Mouse (Mus musculus): ENCODE data around the gene Skiv2l. TPM values are rescaled to one million over a fixed set of nuclear protein-coding genes. Genes with fewer than 3 reads are reported as not detected.

Gene Skiv2l
- total RNA-seq (2023), result 95.9 and 147 TPM in 2 replicates

GRCm38 (mm10) chr17:34849722-34850516 is at the start of gene Skiv2l, which contains the start of gene Nelfe:
TSS of gene Skiv2l (minus strand) at chr17:34850210.
TSS of gene Nelfe (plus strand) at chr17:34850391.

DNA sequence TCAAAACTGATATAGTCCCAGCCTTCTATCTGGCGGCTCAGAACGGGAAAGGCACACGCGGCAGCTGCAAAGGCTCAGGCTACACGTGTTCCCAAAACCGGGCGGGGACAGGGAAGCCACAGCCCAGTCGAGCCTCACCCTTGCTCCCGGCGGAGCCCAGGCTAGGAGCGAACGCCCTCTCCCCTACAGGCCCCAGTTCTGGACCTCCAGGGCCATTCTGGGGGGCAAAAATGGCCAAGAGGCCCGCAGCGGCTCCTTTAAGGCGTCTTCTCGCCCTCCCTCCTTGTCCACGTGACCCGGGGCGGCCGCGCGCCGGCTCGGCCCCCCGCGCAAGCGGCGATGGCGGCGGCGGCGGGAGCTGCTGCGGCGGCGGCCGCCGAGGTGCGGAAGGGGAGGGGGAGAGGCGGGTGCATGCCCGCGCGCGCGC is 48.2 kb upstream of the Skiv2l start, which contains the start of the genes C2 and Ehmt2:
TSS of gene C2 (minus strand) at position 106 of the 427 bp plus-strand sequence.
TSS of gene Ehmt2 (plus strand) at position 310 of the 427 bp plus-strand sequence.

GRCm38 (mm10) chr17:34881683-34882310 is 31.8 kb upstream of the Skiv2l start, which contains the start of gene Gm20547:
TSS of gene Gm20547 (minus strand) at chr17:34882042.

GRCm38 (mm10) chr17:34879336-34879879 is 29.4 kb upstream of the Skiv2l start, which contains the start of gene Zbtb12:
TSS of gene Zbtb12 (plus strand) at chr17:34879483.

DNA sequence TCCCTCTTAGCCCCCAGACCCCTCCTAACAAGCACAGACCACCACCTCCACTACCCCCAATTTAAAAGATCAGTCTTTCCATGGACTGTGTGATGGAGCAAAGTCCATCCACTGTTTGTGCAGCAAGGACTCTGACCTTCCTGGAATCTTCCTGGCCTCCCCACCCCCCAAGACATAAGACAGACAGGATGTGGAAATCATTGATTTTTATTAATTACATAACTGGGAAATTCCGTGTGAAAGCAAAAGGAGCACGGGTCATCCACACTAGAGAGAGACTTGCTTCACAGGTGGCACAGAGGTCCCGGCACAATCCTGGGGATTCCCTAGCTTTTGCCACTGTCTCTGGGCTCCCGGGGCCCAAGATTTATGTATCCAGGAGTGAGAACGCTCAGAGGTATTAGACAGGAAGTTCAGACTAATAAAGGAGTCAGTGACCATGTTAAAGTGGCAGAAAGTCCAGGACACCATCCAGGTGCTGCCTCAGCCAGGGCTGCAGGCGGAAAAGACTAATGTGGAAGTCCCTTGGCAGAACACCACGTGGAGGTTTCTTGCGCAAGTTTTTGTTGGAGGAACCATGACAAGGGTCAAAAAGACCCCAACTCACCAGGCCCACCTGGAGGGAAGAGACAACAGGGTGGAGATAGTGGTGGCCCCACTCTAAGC is 12.5 kb upstream of the Skiv2l start, which contains the start of gene Cfb:
TSS of gene Cfb (minus strand) at position 103 of the 666 bp plus-strand sequence.

GRCm38 (mm10) chr17:34836856-34837221 is 13.2 kb downstream of the Skiv2l start, which contains the start of the genes Stk19 and Dxo:
TSS of gene Stk19 (minus strand) at chr17:34836945.
TSS of gene Dxo (plus strand) at chr17:34837019.

GRCm38 (mm10) chr17:34804301-34804700 is 45.7 kb downstream of the Skiv2l start, which contains the start of gene Cyp21a1:
TSS of gene Cyp21a1 (minus strand) at chr17:34804561.

Other genes with a start within 250 kb of the Skiv2l start
- gene Rnf5, start 246.5 kb downstream of the Skiv2l start, total RNA-seq (2023), result 33.1 and 34.1 TPM in 2 replicates
- gene Agpat1, start 245.9 kb downstream of the Skiv2l start, total RNA-seq (2023), result 46.3 and 48.5 TPM in 2 replicates
- gene Egfl8, start 234.2 kb downstream of the Skiv2l start, total RNA-seq (2023), result 1.7 and 4.2 TPM in 2 replicates
- gene Ppt2, start 221.7 kb downstream of the Skiv2l start, total RNA-seq (2023), result 33.1 and 38.3 TPM in 2 replicates
- not detected in 2 replicates for gene Prrt1, start 220.7 kb downstream of the Skiv2l start, total RNA-seq (2023)
- 9.9 and 14.9 TPM in 2 replicates for gene Fkbpl, start 205.4 kb downstream of the Skiv2l start, total RNA-seq (2023)
- 54.8 and 61.2 TPM in 2 replicates for gene Atf6b, start 203.1 kb downstream of the Skiv2l start, total RNA-seq (2023)
- 0.06 and 0.09 TPM in 2 replicates for gene Tnxb, start 179.7 kb downstream of the Skiv2l start, total RNA-seq (2023)
- 0.11 and 0.13 TPM in 2 replicates for gene C4b, start 106.3 kb downstream of the Skiv2l start, total RNA-seq (2023)
- not detected in 2 replicates for gene Cyp21a1, start 45.6 kb downstream of the Skiv2l start, total RNA-seq (2023)
- gene Stk19, start 13.3 kb downstream of the Skiv2l start, total RNA-seq (2023), result 42.3 and 63.0 TPM in 2 replicates
- gene Dxo, start 13.2 kb downstream of the Skiv2l start, total RNA-seq (2023), result 34.5 and 46.7 TPM in 2 replicates
- gene Nelfe, start 181 bp upstream of the Skiv2l start, total RNA-seq (2023), result 24.5 and 28.2 TPM in 2 replicates
- gene Cfb, start 12.3 kb upstream of the Skiv2l start, total RNA-seq (2023), result 1.3 TPM in 1 of 2 replicates, not detected in the other
- gene Zbtb12, start 29.3 kb upstream of the Skiv2l start, total RNA-seq (2023), result 0.70 and 1.4 TPM in 2 replicates
- not detected in 2 replicates for gene Gm20547, start 31.8 kb upstream of the Skiv2l start, total RNA-seq (2023)
- gene C2, start 48.1 kb upstream of the Skiv2l start, total RNA-seq (2023), result not detected in 2 replicates
- 49.5 and 66.6 TPM in 2 replicates for gene Ehmt2, start 48.3 kb upstream of the Skiv2l start, total RNA-seq (2023)
- gene Slc44a4, start 64.3 kb upstream of the Skiv2l start, total RNA-seq (2023), result 0.25 TPM in 1 of 2 replicates, not detected in the other
- 87.8 and 101 TPM in 2 replicates for gene Neu1, start 81.0 kb upstream of the Skiv2l start, total RNA-seq (2023)
- 25.6 and 50.7 TPM in 2 replicates for gene Hspa1b, start 109.0 kb upstream of the Skiv2l start, total RNA-seq (2023)
- gene Gm20481, start 119.7 kb upstream of the Skiv2l start, total RNA-seq (2023), result not detected in 2 replicates
- 36.0 and 76.5 TPM in 2 replicates for gene Hspa1a, start 121.9 kb upstream of the Skiv2l start, total RNA-seq (2023)
- 0.16 TPM in 1 of 2 replicates, not detected in the other for gene Hspa1l, start 122.5 kb upstream of the Skiv2l start, total RNA-seq (2023)
- 15.3 and 22.7 TPM in 2 replicates for gene Lsm2, start 131.7 kb upstream of the Skiv2l start, total RNA-seq (2023)
- gene Vars, start 150.8 kb upstream of the Skiv2l start, total RNA-seq (2023), result 51.6 and 57.8 TPM in 2 replicates
- 0.09 TPM in 1 of 2 replicates, not detected in the other for gene Vwa7, start 166.4 kb upstream of the Skiv2l start, total RNA-seq (2023)
- 0.86 and 1.9 TPM in 2 replicates for gene Sapcd1, start 177.8 kb upstream of the Skiv2l start, total RNA-seq (2023)
- 3.5 and 11.1 TPM in 2 replicates for gene Msh5, start 196.5 kb upstream of the Skiv2l start, total RNA-seq (2023)
- gene Clic1, start 199.8 kb upstream of the Skiv2l start, total RNA-seq (2023), result 248 and 288 TPM in 2 replicates
- gene Ddah2, start 208.8 kb upstream of the Skiv2l start, total RNA-seq (2023), result 1.4 and 2.6 TPM in 2 replicates
- gene Ly6g6c, start 215.2 kb upstream of the Skiv2l start, total RNA-seq (2023), result not detected in 2 replicates
- gene Mpig6b, start 216.0 kb upstream of the Skiv2l start, total RNA-seq (2023), result 0.47 TPM in 1 of 2 replicates, not detected in the other
- not detected in 2 replicates for gene Ly6g6e, start 226.7 kb upstream of the Skiv2l start, total RNA-seq (2023)
- gene Ly6g6d, start 227.9 kb upstream of the Skiv2l start, total RNA-seq (2023), result not detected in 2 replicates
- 1.1 TPM in 1 of 2 replicates, not detected in the other for gene Ly6g6f, start 235.4 kb upstream of the Skiv2l start, total RNA-seq (2023)
- 44.4 and 57.6 TPM in 2 replicates for gene Abhd16a, start 239.1 kb upstream of the Skiv2l start, total RNA-seq (2023)

Data from neutrophil, adult 65 days (primary cell).